Mouse (Mus musculus) C2C12 (cell line): ENCODE results near the gene Tmem135.

Source experiments
- CTCF ChIP-seq: IDR thresholded peaks from one replicate; pipeline ENCODE4 v1.5.1; 2011; ENCODE audit not compliant: control insufficient read depth, insufficient read depth, insufficient read length
- MAX ChIP-seq: IDR thresholded peaks from one replicate; pipeline ENCODE4 v1.6.1; 2011; ENCODE audit warnings: mild to moderate bottlenecking, control low read depth
- MYOD1 ChIP-seq: IDR thresholded peaks from one replicate; pipeline ENCODE4 v1.6.1; 2011; ENCODE audit warnings: low read depth; ENCODE audit not compliant: control insufficient read depth, insufficient read length
- USF1 ChIP-seq: IDR thresholded peaks from one replicate; pipeline ENCODE4 v1.6.1; 2011; ENCODE audit warnings: low read depth, mild to moderate bottlenecking, control low read depth, moderate library complexity

DNA sequence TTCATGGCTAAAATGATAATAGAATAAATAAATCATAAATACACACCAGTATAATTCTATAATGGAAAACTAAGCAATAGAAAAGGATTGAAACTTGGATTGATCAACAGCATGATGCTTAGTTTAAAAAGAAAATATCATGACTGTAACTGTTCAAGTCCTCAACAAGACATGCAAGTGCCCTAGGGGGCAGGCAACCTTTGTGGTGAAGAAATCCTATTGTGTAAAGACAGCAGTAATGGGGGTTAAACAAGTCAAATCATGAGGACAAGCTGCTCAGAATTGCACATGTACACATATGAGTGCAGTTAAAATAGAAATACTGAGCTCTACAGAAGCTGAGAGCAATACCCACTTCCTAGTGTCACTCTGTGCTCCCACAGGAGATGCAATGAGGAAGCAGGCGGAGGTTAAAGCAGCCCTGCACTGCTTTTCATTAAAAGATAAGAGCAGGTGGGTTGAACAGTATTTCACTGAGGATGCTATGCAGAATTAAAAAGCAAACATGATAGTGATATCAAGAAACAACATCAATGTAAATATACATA lies 105.0 kb downstream of the Tmem135 start:
- no peak for TF ChIP-seq CTCF
- TF ChIP-seq USF1, result no peak
- no peak for TF ChIP-seq MYOD1
- TF ChIP-seq MAX, result no peak
